Mouse (Mus musculus) CH12F3 (cell line): Measurements from ENCODE around the gene Fli1.

ENCODE experiments used
- in situ Hi-C: fragments of 300-500 bp; cut with MboI; formaldehyde crosslinking; loops from 2 replicates; pipeline ENCODE4 v1.14.3; 2020; ENCODE audit warnings: low sequenced_read_pairs

Fli1 gene

GRCm38 (mm10) chr9:32506161-32506560 lies 36.5 kb downstream of the Fli1 start:
- in situ Hi-C loops, result no loop called here

- in situ Hi-C loops, result no loop called here
These were observed 37.1 kb downstream of the Fli1 start for GRCm38 (mm10) chr9:32505460-32506075.

GRCm38 (mm10) chr9:32503995-32504451 lies 38.6 kb downstream of the Fli1 start:
- in situ Hi-C loops, result no loop called here

GRCm38 (mm10) chr9:32503423-32503822 lies 39.2 kb downstream of the Fli1 start:
- in situ Hi-C loops, result no loop called here

- in situ Hi-C loops, result no loop called here
These were observed 40.2 kb downstream of the Fli1 start for GRCm38 (mm10) chr9:32502256-32503010.

- in situ Hi-C loops, result no loop called here
These were observed 41.8 kb downstream of the Fli1 start for GRCm38 (mm10) chr9:32500886-32501285.

GRCm38 (mm10) chr9:32500063-32500462 lies 42.6 kb downstream of the Fli1 start:
- in situ Hi-C loops, result no loop called here

GRCm38 (mm10) chr9:32499469-32499868 lies 43.2 kb downstream of the Fli1 start:
- in situ Hi-C loops, result no loop called here

GRCm38 (mm10) chr9:32495643-32495997 lies 47.0 kb downstream of the Fli1 start:
- in situ Hi-C loops, result no loop called here

GRCm38 (mm10) chr9:32494891-32495642 lies 47.6 kb downstream of the Fli1 start:
- in situ Hi-C loops, result no loop called here

- in situ Hi-C loops, result no loop called here
These were observed 48.9 kb downstream of the Fli1 start for GRCm38 (mm10) chr9:32493588-32494423.

GRCm38 (mm10) chr9:32492753-32493152 lies 49.9 kb downstream of the Fli1 start:
- in situ Hi-C loops, result no loop called here

- in situ Hi-C loops, result no loop called here
These were observed 51.2 kb downstream of the Fli1 start for GRCm38 (mm10) chr9:32491484-32491883.

GRCm38 (mm10) chr9:32489794-32490358 lies 52.8 kb downstream of the Fli1 start:
- in situ Hi-C loops, result no loop called here

GRCm38 (mm10) chr9:32489315-32489714 lies 53.3 kb downstream of the Fli1 start:
- in situ Hi-C loops, result no loop called here

GRCm38 (mm10) chr9:32488627-32489026 lies 54.0 kb downstream of the Fli1 start:
- in situ Hi-C loops, result no loop called here

- in situ Hi-C loops, result no loop called here
These were observed 54.8 kb downstream of the Fli1 start for GRCm38 (mm10) chr9:32487823-32488222.

GRCm38 (mm10) chr9:32487401-32487800 lies 55.3 kb downstream of the Fli1 start:
- in situ Hi-C loops, result no loop called here

- in situ Hi-C loops, result no loop called here
These were observed 62.2 kb downstream of the Fli1 start for GRCm38 (mm10) chr9:32480418-32480817.

GRCm38 (mm10) chr9:32478799-32479198 lies 63.9 kb downstream of the Fli1 start:
- in situ Hi-C loops, result no loop called here

GRCm38 (mm10) chr9:32478087-32478486 lies 64.6 kb downstream of the Fli1 start:
- in situ Hi-C loops, result no loop called here
